Mouse (Mus musculus): ENCODE data around the gene Lsamp. TPM values are rescaled to one million over a fixed set of nuclear protein-coding genes. Genes with fewer than 3 reads are reported as not detected.

Lsamp gene
- total and polyA plus RNA-seq, 3 experiments = not detected

DNA sequence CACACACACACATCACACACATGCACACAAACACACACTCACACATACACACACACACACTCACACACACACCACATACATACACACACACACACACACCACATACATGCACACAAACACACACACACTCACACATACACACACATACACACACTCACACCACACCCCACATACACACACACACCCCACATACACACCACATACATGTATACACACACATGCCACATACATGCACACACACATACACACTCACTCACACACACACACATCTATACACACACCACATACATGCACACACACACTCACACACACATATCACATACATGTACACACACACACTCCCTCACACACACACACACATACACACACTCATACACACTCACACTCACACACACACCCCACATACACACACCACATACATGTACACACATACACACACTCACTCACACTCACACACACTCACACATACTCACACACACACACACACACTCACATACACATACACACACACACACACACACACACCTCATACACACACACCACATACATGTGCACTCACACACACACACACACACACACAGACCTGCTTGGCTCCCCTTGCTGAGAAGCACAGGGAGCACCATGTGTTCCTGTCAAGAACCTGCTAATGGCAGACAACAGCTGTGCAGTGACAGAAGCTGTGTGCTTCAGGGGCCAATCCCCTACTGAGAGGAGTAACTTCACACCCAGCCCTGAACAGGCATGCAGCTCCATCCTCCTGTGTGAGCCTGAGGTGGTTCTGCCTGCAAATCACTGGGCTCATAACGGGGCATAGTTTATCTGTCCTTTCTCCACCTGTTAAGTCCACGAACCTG, 1990.9 kb downstream of the Lsamp start:
- no peak for DNase-seq (ENCODE audit: extremely low read depth)
- H3K27me3 ChIP-seq (replicated peaks) = no peaks in the 10 kb centered on the region
- dilution Hi-C loops (cut with MboI; ENCODE audit: extremely low pct_ligation_motif_present, extremely low pct_unique_long_range_greater_than_20kb, low sequenced_read_pairs) (no loop called here), in situ Hi-C loops (cut with MboI; ENCODE audit: low pct_ligation_motif_present, low pct_unique_long_range_greater_than_20kb, low sequenced_read_pairs) (no loop called here)
- no peaks in the 10 kb centered on the region for H3K4me1 ChIP-seq (ENCODE audit: control insufficient read depth in 1 of 2, insufficient read depth in 2 of 2)
- no peak overlapping the region for H3K4me2 ChIP-seq (ENCODE audit: insufficient read depth, low read depth, poor library complexity, severe bottlenecking)
- H3K9me3 ChIP-seq (replicated peaks; ENCODE audit: low read length) = peaks cover 64% of the 10 kb centered on the region
- no peaks in the 10 kb centered on the region for H3K36me3 ChIP-seq (replicated peaks in 1 of 2; ENCODE audit: control insufficient read depth in 1 of 2, insufficient read depth in 1 of 2, low read length in 1 of 2)
- no peak overlapping the region for H3K4me3 ChIP-seq (replicated peaks in 1 of 3; ENCODE audit: low read depth in 2 of 3, low read length in 2 of 3, poor library complexity in 1 of 3)
- 0 out of 2 replicates have a peak overlapping the region, but pooled peaks have one; percentile 24 for H3K27ac ChIP-seq (ENCODE audit: insufficient read depth, low read depth)
- no peak overlapping the region for H3K9ac ChIP-seq (ENCODE audit: insufficient read depth, low read depth)
- H3K79me2 ChIP-seq (replicated peaks; ENCODE audit: control insufficient read depth, extremely low read depth, insufficient read depth, poor library complexity, severe bottlenecking) = no peaks in the 10 kb centered on the region
- TF ChIP-seq CTCF (conservative IDR thresholded peaks at IDR 0.05 in 1 of 2, IDR thresholded peaks at IDR 0.05 in 1 of 2; ENCODE audit: low read depth in 2 of 2, low read length in 2 of 2) = no peak
- no peak for TF ChIP-seq ZMIZ1 (IDR thresholded peaks at IDR 0.05; ENCODE audit: low read depth, low read length)
- no peak for TF ChIP-seq EP300 (IDR thresholded peaks at IDR 0.05; ENCODE audit: low read length)
- no peak for TF ChIP-seq ELF1 (IDR thresholded peaks at IDR 0.05; ENCODE audit: low read depth, low read length)
- no peak for TF ChIP-seq HCFC1 (IDR thresholded peaks at IDR 0.05; ENCODE audit: low read depth, low read length)
- TF ChIP-seq NELFE (IDR thresholded peaks at IDR 0.05; ENCODE audit: low read depth, low read length) = no peak
- no peak for TF ChIP-seq ZNF384 (IDR thresholded peaks at IDR 0.05; ENCODE audit: low read depth, low read length)
- TF ChIP-seq ZC3H11A (IDR thresholded peaks at IDR 0.05; ENCODE audit: low read depth, low read length) = no peak
- no peak for TF ChIP-seq SMC3 (IDR thresholded peaks at IDR 0.05; ENCODE audit: low read depth, low read length)
- no peak for TF ChIP-seq ZKSCAN1 (IDR thresholded peaks at IDR 0.05; ENCODE audit: borderline replicate concordance, low read depth, low read length)
- TF ChIP-seq MXI1 (IDR thresholded peaks at IDR 0.05; ENCODE audit: low read depth, low read length) = no peak
- TF ChIP-seq UBTF (IDR thresholded peaks at IDR 0.05; ENCODE audit: low read depth, low read length) = no peak
- no peak for TF ChIP-seq CHD2 (IDR thresholded peaks at IDR 0.05; ENCODE audit: low read length)
- TF ChIP-seq MAZ (IDR thresholded peaks at IDR 0.05; ENCODE audit: low read depth, low read length) = no peak
- no peak for TF ChIP-seq JUN (IDR thresholded peaks at IDR 0.05; ENCODE audit: insufficient read depth, low read depth, low read length)

DNA sequence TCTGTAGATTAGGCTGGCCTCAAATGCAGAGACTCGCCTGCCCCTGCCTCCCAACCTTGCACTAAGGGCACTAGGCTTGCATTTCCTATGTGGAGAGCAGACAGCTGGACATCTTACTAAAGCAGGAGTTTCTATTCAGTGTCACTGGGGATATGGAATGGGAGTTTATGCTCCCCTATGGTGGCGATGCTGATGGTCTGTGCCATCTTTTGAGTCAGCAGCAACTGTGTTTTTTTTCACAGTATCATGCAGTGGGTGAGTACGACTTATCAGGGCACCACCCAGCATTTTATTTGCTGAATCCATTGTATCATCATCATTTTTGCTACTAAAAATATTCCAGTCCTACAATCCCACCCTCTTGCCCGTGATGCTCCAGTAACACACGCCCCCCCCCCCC, 1992.7 kb downstream of the Lsamp start:
- dilution Hi-C loops (cut with MboI; ENCODE audit: extremely low pct_ligation_motif_present, extremely low pct_unique_long_range_greater_than_20kb, low sequenced_read_pairs) (no loop called here), in situ Hi-C loops (cut with MboI; ENCODE audit: low pct_ligation_motif_present, low pct_unique_long_range_greater_than_20kb, low sequenced_read_pairs) (no loop called here)
- no peak overlapping the region for H3K9ac ChIP-seq (ENCODE audit: insufficient read depth, low read depth)
- peaks cover 64% of the 10 kb centered on the region for H3K9me3 ChIP-seq (replicated peaks; ENCODE audit: low read length)
- no peaks in the 10 kb centered on the region for H3K79me2 ChIP-seq (replicated peaks; ENCODE audit: control insufficient read depth, extremely low read depth, insufficient read depth, poor library complexity, severe bottlenecking)
- no peak overlapping the region for H3K4me2 ChIP-seq (ENCODE audit: insufficient read depth, low read depth, poor library complexity, severe bottlenecking)
- H3K36me3 ChIP-seq (replicated peaks in 1 of 2; ENCODE audit: control insufficient read depth in 1 of 2, insufficient read depth in 1 of 2, low read length in 1 of 2) = no peaks in the 10 kb centered on the region
- no peak for DNase-seq (ENCODE audit: extremely low read depth)
- H3K4me1 ChIP-seq (ENCODE audit: control insufficient read depth in 1 of 2, insufficient read depth in 2 of 2) = no peaks in the 10 kb centered on the region
- H3K4me3 ChIP-seq (replicated peaks in 1 of 3; ENCODE audit: low read depth in 2 of 3, low read length in 2 of 3, poor library complexity in 1 of 3) = no peak overlapping the region
- no peak overlapping the region for H3K27ac ChIP-seq (ENCODE audit: insufficient read depth, low read depth)
- TF ChIP-seq MXI1 (IDR thresholded peaks at IDR 0.05; ENCODE audit: low read depth, low read length) (no peak), CTCF (conservative IDR thresholded peaks at IDR 0.05 in 1 of 2, IDR thresholded peaks at IDR 0.05 in 1 of 2; ENCODE audit: low read depth in 2 of 2, low read length in 2 of 2) (no peak), ZC3H11A (IDR thresholded peaks at IDR 0.05; ENCODE audit: low read depth, low read length) (no peak), ETS1 (conservative IDR thresholded peaks at IDR 0.05; ENCODE audit: low read depth, low read length) (no peak), ZKSCAN1 (IDR thresholded peaks at IDR 0.05; ENCODE audit: borderline replicate concordance, low read depth, low read length) (no peak), USF1 (IDR thresholded peaks at IDR 0.05; ENCODE audit: low read depth, low read length) (no peak), SMC3 (IDR thresholded peaks at IDR 0.05; ENCODE audit: low read depth, low read length) (no peak), JUND (conservative IDR thresholded peaks at IDR 0.05; ENCODE audit: low read depth, low read length) (no peak), MEF2A (IDR thresholded peaks at IDR 0.05; ENCODE audit: borderline replicate concordance, low read depth, low read length) (no peak), BHLHE40 (IDR thresholded peaks at IDR 0.05; ENCODE audit: low read depth, low read length) (no peak), NELFE (IDR thresholded peaks at IDR 0.05; ENCODE audit: low read depth, low read length) (no peak), PAX5 (IDR thresholded peaks at IDR 0.05; ENCODE audit: low read length) (no peak), JUN (IDR thresholded peaks at IDR 0.05; ENCODE audit: insufficient read depth, low read depth, low read length) (no peak), TCF12 (IDR thresholded peaks at IDR 0.05; ENCODE audit: low read depth, low read length) (no peak), ZMIZ1 (IDR thresholded peaks at IDR 0.05; ENCODE audit: low read depth, low read length) (no peak), MAFK (IDR thresholded peaks at IDR 0.05; ENCODE audit: insufficient replicate concordance, low read length) (no peak), MAX (IDR thresholded peaks at IDR 0.05; ENCODE audit: low read length) (no peak)
- H3K27me3 ChIP-seq (replicated peaks) = no peaks in the 10 kb centered on the region
